Mouse (Mus musculus) heart, postnatal 0 days (tissue): Measurements from ENCODE around the gene Nrl. TPM values are rescaled to one million over a fixed set of nuclear protein-coding genes. Genes with fewer than 3 reads are reported as not detected.

Experiments
- ATAC-seq: fragments of 200-750 bp; cut with Nextera tagmentation; 2 replicates; pipeline ENCODE4 v1.8.0; 2017; ENCODE audit warnings: low read depth, moderate number of reproducible peaks, moderate library complexity; ENCODE audit not compliant: insufficient read depth
- DNase-seq: peaks from one replicate; pipeline ENCODE4 v3.0.0-alpha.2; 2016; ENCODE audit warnings: low spot score
- H3K27ac ChIP-seq: fragments of 300-500 bp; sonication (generic); 2 replicates; pipeline ENCODE4 v1.5.1; 2014; ENCODE audit warnings: low read depth, mild to moderate bottlenecking
- H3K27me3 ChIP-seq: fragments of 300-500 bp; sonication (generic); 2 replicates; pipeline ENCODE4 v1.6.1; 2014; ENCODE audit warnings: low read length, mixed read lengths; ENCODE audit not compliant: control insufficient read depth, insufficient read depth
- H3K36me3 ChIP-seq: fragments of 300-500 bp; sonication (generic); replicated peaks from 2 replicates; pipeline ENCODE4 v1.6.1; 2014; ENCODE audit warnings: low read length, mixed read lengths; ENCODE audit not compliant: control insufficient read depth, insufficient read depth
- H3K4me1 ChIP-seq: fragments of 300-500 bp; sonication (generic); 2 replicates; pipeline ENCODE4 v1.6.1; 2014; ENCODE audit warnings: antibody characterized with exemption; ENCODE audit not compliant: control insufficient read depth, insufficient read depth
- H3K4me2 ChIP-seq: fragments of 300-500 bp; sonication (generic); 2 replicates; pipeline ENCODE4 v1.6.1; 2014; ENCODE audit warnings: low read depth, mild to moderate bottlenecking, low read length, moderate library complexity
- H3K4me3 ChIP-seq: fragments of 300-500 bp; sonication (generic); 2 replicates; pipeline ENCODE4 v1.5.1; 2014; ENCODE audit warnings: low read depth, low read length
- H3K9ac ChIP-seq: fragments of 300-500 bp; sonication (generic); replicated peaks from 2 replicates; pipeline ENCODE4 v1.6.1; 2014; ENCODE audit warnings: low read depth, low read length, mixed read lengths
- H3K9me3 ChIP-seq: fragments of 300-500 bp; sonication (generic); replicated peaks from 2 replicates; pipeline ENCODE4 v1.6.1; 2016; ENCODE audit warnings: low read length; ENCODE audit not compliant: control insufficient read depth
- CTCF ChIP-seq: IDR thresholded peaks from 2 replicates; pipeline ENCODE4 v1.5.1; 2016; ENCODE audit warnings: antibody characterized with exemption, control low read depth, low read depth
- EP300 ChIP-seq: IDR thresholded peaks from 2 replicates; pipeline ENCODE4 v1.6.1; 2016; ENCODE audit warnings: antibody characterized with exemption, low read depth
- WGBS: fragments of 180-500 bp; shearing (Covaris S2); extraction: QIAGEN DNeasy Blood & Tissue Kit; methylation state at CpG from one replicate; pipeline ENCODE4 v1.1.7; 2014; 5-methylcytosine and 5-hydroxymethylcytosine counted together
- polyA plus RNA-seq: library from polyadenylated mRNA; unstranded; fragments of >200 nt; fragmentation: Nextera tagmentation; extraction: Ambion mirVana; gene quantifications from 2 replicates; pipeline ENCODE4 v1.2.1, GENCODE M21; 2015
- total RNA-seq: library from RNA; depleted of rRNA; stranded (reverse); fragments of >200 nt; gene quantifications from 2 replicates; pipeline ENCODE4 v1.2.3, GENCODE M21; 2014; ENCODE audit warnings: low replicate concordance

Gene Nrl
- total and polyA plus RNA-seq, 2 experiments from 2014 or later = not detected

- Histone ChIP-seq H3K9me3 (no peaks in the 10 kb centered on the region), H3K4me3 (no peak overlapping the region), H3K36me3 (no peaks in the 10 kb centered on the region), H3K27ac (no peak overlapping the region), H3K9ac (no peak overlapping the region), H3K4me2 (no peak overlapping the region), H3K27me3 (peaks cover 15% of the 10 kb centered on the region), H3K4me1 (peaks cover 10% of the 10 kb centered on the region; the same call in 1 of the 2 replicates)
- DNase-seq (no peak), ATAC-seq (no peak)
- TF ChIP-seq EP300 = no peak
- peak; percentile 48 for TF ChIP-seq CTCF
- 26% methylated on average over 3 of the region's 3 CpGs for WGBS
These were observed 3.2 kb upstream of the Nrl start for GRCm38 (mm10) chr14:55527940-55528339.

- TF ChIP-seq EP300 = no peak
- TF ChIP-seq CTCF = no peak
- H3K4me1 ChIP-seq = peaks cover 10% of the 10 kb centered on the region; the same call in 1 of the 2 replicates
- 63% methylated on average over 2 of the region's 2 CpGs for WGBS
- no peaks in the 10 kb centered on the region for H3K36me3 ChIP-seq
- DNase-seq (no peak), ATAC-seq (no peak)
- peaks cover 27% of the 10 kb centered on the region for H3K27me3 ChIP-seq
- H3K4me3 ChIP-seq = no peak overlapping the region
- no peak overlapping the region for H3K27ac ChIP-seq
- no peak overlapping the region for H3K4me2 ChIP-seq
- H3K9me3 ChIP-seq = no peaks in the 10 kb centered on the region
- H3K9ac ChIP-seq = no peak overlapping the region
These were observed 1.9 kb upstream of the Nrl start for GRCm38 (mm10) chr14:55526674-55527073.

- peaks cover 51% of the 10 kb centered on the region for H3K27me3 ChIP-seq
These were observed 719 bp downstream of the Nrl start for GRCm38 (mm10) chr14:55524062-55524461.

GRCm38 (mm10) chr14:55520451-55521361 is 4.1 kb downstream of the Nrl start:
- Histone ChIP-seq H3K4me3 (peak overlapping the region; percentile 44), H3K27me3 (peaks cover 70% of the 10 kb centered on the region), H3K9me3 (no peaks in the 10 kb centered on the region), H3K4me1 (peaks cover 10% of the 10 kb centered on the region; the same call in 1 of the 2 replicates), H3K9ac (no peak overlapping the region), H3K27ac (no peak overlapping the region), H3K4me2 (peak overlapping the region; percentile 68), H3K36me3 (no peaks in the 10 kb centered on the region)
- under 1% methylated on average over 61 of the region's 61 CpGs for WGBS
- no peak for DNase-seq
- TF ChIP-seq CTCF (no peak), EP300 (no peak)
- no peak for ATAC-seq

More at GRCm38 (mm10) chr14:55524062-55524461, 719 bp downstream of the Nrl start:
- Histone ChIP-seq H3K4me2 (no peak overlapping the region), H3K36me3 (no peaks in the 10 kb centered on the region), H3K4me3 (no peak overlapping the region), H3K9me3 (no peaks in the 10 kb centered on the region), H3K27ac (no peak overlapping the region), H3K9ac (no peak overlapping the region), H3K4me1 (peaks cover 10% of the 10 kb centered on the region; the same call in 1 of the 2 replicates)
- WGBS = 30% methylated on average over 4 of the region's 4 CpGs
- ATAC-seq (no peak), DNase-seq (no peak)
- TF ChIP-seq CTCF (no peak), EP300 (no peak)

GRCm38 (mm10) chr14:55519604-55520003 is 5.2 kb downstream of the Nrl start:
- TF ChIP-seq CTCF (no peak), EP300 (no peak)
- Histone ChIP-seq H3K4me3 (no peak overlapping the region), H3K27ac (no peak overlapping the region), H3K36me3 (no peaks in the 10 kb centered on the region), H3K9ac (no peak overlapping the region), H3K9me3 (no peaks in the 10 kb centered on the region), H3K27me3 (peaks cover 69% of the 10 kb centered on the region), H3K4me1 (peaks cover 3% of the 10 kb centered on the region; the same call in 1 of the 2 replicates), H3K4me2 (no peak overlapping the region)
- 58% methylated on average over 4 of the region's 4 CpGs for WGBS
- no peak for ATAC-seq
- no peak for DNase-seq
